Mouse (Mus musculus) monocyte, adult 5-6 weeks (primary cell): Measurements from ENCODE around the gene Fpgt. TPM values are rescaled to one million over a fixed set of nuclear protein-coding genes. Genes with fewer than 3 reads are reported as not detected.
A peak's percentile ranks its signal among the peaks of the same experiment; 100 is the strongest.

Experiments
- ATAC-seq: fragments of 153-309, 156-312 bp; replicated peaks from 2 replicates; pipeline ENCODE4 v1.8.0; 2017; ENCODE audit warnings: mild to moderate bottlenecking; ENCODE audit not compliant: low TSS enrichment, insufficient number of reproducible peaks, severe bottlenecking, poor library complexity, low FRiP score
- total RNA-seq: library from RNA; stranded (forward); fragments of 200-1000, 200-491, 200-594 nt; gene quantifications from 3 replicates; pipeline ENCODE4 v1.2.3, GENCODE M21; 2017

The Fpgt gene
- 19.2 to 21.8 TPM (median 21.2 TPM) in 3 replicates for total RNA-seq

GRCm38 (mm10) chr3:155093116-155093956 lies at the start of gene Fpgt, which contains the start of gene Lrriq3:
Gene Fpgt, minus strand, starts transcription at chr3:155093403.
Gene Lrriq3, plus strand, starts transcription at chr3:155093434.
- peak; percentile 96 for ATAC-seq

DNA sequence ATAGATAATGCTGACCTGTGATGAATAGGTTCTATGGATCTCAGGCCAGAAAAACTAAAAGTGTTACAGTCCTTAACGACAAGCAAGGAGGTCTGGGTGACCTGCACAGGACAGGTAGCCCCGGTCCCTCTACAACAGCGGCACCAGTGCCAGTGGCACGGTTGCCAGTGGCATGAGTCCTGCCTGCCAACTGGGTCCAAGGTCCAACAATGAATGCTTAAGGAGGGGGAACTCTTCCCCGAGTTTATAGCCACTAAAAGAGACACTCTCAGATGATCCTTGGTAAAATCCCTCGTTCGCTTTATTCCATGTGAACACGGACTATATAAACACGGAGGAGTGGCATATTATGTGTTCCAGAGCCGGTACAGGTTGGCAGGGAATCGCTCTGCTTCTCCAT lies 47.8 kb upstream of the Fpgt start:
- no peak for ATAC-seq

DNA sequence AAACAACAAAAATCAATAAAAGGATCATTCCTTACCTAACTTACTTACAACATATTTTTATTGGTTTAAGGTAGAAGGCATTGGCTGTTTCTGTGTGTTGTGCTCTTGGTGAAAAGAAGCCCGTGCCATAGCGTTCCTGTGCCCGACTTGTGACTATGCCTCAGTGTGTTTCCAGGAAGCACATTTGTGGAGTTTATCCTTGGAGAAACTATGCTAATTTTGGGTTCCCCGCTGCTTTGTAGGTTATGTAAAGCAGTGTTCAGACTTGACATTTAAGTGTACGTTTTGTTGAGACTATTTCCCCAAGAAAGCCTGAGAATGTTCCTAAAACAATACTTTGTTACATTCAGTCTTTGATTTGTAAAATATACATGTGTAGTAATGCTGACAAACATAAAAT lies 44.5 kb upstream of the Fpgt start:
- no peak for ATAC-seq

DNA sequence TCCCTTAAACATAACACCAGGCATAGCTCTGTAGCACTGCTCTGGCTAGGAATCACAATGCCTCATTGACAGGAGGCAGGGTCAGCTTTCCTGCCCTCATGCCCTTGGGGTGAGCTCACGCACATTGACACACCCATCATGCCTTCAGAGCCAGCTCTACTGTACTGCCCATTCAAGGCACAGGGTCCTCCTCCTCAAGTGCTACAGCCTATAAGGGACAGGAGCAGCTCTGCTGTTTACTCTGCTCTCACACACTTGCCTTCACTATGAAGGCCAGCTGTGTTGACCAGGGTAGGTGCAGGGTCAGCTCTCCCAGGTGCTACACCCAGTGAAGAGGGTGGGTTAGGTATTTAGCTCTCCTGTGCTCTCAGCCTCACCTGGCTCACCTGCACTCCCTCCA lies 12.8 kb upstream of the Fpgt start:
- no peak for ATAC-seq

GRCm38 (mm10) chr3:155099266-155099665 lies 6.1 kb upstream of the Fpgt start:
- ATAC-seq: no peak

DNA sequence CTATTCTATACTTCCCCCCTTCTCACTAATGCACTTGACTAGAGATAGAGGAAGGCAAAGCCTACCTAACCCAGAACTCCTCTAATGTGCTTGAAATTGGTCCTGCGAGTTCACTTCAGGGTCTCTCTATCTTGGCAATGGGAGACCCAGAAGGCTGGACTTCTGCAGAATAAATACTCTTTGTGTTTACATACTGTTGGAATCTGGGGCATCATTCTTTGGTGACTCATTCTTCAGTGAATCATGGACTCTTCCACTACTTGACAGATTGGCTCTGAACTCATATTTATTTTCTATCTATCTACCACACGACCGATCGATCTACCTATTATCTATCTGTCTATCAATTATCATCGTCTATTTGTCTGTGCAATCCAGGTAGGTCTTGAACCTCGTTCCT lies 1.1 kb downstream of the Fpgt start:
- ATAC-seq: no peak

- ATAC-seq: no peak
Observed at GRCm38 (mm10) chr3:155077908-155078307, 15.3 kb downstream of the Fpgt start.

DNA sequence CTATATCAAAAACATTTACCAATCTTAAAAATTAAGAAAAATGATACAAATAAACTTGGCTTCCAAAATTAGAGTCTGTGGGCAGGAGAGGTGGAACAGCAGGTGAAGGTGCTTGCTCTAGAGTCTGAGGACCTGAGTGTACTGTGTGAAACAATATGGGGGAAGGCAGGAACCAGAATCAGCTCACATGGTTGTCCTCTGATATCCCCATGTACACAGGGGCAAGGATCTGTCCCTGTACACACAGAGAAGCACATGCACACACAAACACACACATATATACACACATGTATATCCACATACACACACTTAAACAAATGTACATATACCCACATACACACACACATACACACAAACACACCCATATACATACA lies 33.8 kb downstream of the Fpgt start:
- ATAC-seq: no peak

DNA sequence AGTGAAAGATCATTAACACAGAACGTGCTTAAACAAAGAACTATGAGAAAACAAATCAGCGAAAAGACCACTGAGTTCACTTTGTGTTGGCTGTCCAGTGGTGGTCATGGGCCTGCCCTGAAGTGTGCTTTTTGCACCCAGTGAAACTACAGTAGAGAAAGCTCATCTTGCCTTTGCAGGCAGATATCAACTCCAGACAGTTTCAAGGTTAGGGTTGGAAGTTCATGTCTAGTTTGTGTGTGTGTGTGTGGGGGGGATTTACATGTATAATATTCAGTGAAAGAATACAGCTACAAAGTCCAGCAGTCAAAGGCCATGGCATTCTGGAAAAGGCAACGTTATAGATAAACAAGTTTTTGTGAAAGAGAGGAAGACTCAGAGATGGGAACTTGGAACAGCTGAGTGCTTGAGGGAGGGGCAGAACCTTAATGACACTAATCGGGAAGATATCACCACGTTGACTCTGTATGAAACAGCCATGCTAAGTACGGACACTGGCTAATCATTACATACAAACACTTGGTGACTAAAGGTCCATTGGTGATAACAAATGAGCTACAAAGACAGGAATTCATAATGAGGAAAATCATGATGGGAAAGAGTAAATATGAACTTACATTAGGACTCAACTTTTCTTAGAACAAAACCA lies 34.3 kb downstream of the Fpgt start:
- ATAC-seq: no peak

GRCm38 (mm10) chr3:155057566-155057965 lies 35.6 kb downstream of the Fpgt start:
- no peak for ATAC-seq

DNA sequence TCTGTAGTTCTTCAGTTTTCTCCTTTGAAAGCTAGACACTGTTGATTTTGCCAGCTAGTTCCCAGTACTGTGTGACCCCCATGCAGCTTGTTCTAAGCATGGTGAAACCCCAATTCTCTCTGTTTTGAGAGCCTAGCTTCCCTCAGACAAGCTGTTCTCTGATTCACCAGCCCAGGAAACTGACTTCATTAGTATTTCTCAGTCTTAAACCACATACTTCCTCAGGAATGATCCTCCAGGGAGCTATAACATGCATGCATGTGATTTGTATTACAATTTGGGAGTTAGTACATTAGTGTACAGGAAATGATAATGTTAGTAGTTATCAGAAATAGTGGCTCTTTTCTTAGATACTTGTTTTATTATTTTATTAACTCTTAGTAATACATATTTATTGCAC lies 36.6 kb downstream of the Fpgt start:
- ATAC-seq: no peak

- no peak for ATAC-seq
Observed at GRCm38 (mm10) chr3:155055231-155055916, 37.8 kb downstream of the Fpgt start, which contains the start of gene Tnni3k. Gene Tnni3k, minus strand, starts transcription at chr3:155055407.

DNA sequence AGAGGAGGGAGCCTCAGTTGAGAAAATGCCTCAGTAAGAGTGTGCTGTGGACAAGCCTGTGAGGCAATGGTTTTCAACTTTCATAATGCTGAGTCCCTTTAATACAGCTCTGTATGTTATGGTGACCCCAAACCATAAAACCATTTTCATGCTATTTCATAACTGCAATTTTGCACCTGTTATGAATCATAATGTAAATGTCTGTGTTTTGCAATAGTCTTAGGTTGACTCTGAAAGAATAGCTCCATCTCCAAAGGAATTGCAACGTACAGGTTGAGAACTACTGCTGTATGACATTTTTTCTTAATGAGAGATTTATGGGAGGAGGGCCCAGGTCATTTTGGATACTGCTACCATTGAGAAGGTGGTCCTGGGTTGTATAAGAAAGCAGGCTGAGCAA lies 40.0 kb downstream of the Fpgt start:
- no peak for ATAC-seq

- no peak for ATAC-seq
Observed at GRCm38 (mm10) chr3:155052021-155052420, 41.2 kb downstream of the Fpgt start.

DNA sequence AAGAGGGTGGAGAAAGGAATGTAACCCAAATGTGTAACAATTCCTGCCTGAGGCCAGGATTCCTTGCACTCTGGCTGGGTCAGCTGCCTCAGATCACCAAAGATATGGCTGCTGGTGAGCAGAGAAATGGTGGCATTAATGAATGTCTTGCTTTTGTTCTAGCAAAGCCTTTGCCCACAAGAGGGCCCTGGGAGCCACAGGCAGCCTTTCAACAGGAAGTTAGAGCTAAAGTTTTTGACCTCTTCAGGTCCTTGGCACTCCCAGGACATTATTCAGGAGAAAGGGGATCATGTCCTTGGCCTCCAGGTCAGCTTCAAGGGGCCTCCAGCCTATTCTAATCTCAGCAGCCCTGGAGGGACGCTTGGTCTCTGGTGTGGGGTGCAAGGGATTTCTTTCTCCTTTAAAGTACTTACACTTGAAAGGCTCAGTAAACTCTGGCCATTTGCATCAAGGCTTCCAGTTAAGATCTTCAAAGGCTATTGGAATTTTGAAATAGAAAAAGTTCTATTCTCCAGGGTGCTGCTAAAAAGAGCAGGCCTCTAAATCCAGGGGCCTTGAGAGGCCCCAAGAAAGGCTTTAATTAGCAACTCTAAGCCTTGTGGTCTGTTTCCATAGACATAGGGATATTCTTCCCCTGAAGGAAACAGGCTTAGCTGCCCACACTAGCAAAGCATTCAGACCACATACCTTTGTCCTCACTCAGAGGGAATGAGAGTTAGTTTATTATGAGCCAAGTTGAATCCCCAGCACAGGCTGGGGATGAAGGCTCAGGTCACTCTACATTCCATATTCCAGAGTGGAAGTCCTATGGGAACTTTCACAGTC lies 54.0 kb downstream of the Fpgt start:
- no peak for ATAC-seq
